Mouse (Mus musculus) cerebellum, adult 8-10 months (tissue): ENCODE measurements around the gene Arhgap8.

Source experiments
- DNase-seq: peaks from one replicate; pipeline ENCODE4 v3.0.0; 2022

Arhgap8 gene

DNA sequence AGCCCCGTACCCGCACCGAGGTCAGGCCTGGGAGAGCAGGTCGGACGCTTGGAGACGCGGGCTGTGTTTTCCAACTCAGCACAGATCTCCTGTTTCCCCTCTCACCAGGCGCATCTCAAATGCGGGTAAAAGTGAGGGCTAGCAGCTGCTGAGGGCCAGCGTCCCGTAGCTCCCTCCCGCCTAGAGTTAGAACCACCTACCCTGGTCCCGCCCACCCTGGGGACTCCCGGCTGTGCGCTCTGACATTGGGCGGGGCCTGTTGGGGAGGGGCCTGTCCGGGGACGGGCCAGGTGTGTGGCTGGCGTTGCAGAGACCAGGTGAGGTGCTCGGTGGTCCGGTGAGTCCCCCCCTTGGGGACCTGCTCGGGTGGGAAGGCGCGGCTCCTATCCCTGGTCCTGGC lies at the start of gene Arhgap8:
TSS of gene Arhgap8 (plus strand) at position 262 of the 400 bp plus-strand sequence.
- DNase-seq = no peak

DNA sequence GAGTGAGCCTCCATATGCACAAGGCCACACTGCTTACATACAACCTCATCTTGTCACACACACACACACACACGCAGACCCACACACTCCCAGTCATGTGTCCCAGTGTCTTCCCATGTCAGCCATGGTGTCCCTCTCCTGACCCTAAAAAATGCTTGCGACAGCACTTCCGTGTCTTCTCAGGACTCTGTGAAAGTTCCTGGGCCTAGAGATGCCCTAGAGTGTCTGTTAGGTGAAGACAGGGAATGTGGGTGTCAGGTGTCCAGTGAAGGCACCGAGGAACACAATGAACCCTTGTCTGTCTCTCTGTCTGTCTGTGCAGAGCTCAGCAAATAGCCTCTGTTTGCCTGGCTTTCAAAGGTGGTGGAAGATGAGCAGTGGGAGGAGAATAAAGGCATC lies 49.2 kb upstream of the Arhgap8 start:
- DNase-seq = no peak

- DNase-seq = no peak
Measured at GRCm38 (mm10) chr15:84671401-84672307, 48.2 kb upstream of the Arhgap8 start.

DNA sequence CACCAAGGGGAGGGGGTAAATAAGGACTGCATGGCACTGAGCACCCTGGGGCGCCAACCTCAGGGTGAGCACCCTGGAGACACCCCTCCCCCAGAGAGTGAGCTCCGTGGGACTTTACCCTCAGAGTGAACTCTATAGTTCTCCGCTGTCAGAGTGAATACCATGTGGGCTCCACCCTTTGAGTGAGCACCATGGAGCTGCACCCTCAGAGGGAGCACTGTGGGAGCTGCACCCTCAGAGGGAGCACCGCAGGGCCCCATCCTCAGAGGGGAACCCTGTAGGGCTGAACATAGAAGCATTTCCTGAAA lies 47.6 kb upstream of the Arhgap8 start:
- DNase-seq = no peak

DNA sequence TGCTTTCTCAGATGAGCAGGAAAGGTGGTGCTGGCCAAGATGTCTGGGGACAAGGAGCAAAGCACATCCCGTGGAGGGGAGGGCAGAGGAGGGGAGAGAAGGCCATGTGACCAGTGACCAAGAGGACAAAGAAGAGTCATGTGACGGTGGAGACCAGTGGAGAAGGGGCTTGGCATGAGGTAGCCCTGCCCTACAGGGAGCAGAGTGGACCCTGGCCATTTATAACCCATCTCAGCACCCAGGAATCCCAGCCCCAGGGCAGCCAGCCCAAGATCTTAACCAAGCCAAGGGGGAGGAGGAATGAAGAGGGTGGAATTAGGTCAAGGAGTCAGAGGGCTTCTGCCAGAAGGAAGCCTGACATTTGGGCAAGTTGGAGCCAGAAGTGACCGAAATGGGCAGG lies 47.2 kb upstream of the Arhgap8 start:
- no peak for DNase-seq

GRCm38 (mm10) chr15:84674329-84675067 lies 45.4 kb upstream of the Arhgap8 start:
- DNase-seq = no peak

DNA sequence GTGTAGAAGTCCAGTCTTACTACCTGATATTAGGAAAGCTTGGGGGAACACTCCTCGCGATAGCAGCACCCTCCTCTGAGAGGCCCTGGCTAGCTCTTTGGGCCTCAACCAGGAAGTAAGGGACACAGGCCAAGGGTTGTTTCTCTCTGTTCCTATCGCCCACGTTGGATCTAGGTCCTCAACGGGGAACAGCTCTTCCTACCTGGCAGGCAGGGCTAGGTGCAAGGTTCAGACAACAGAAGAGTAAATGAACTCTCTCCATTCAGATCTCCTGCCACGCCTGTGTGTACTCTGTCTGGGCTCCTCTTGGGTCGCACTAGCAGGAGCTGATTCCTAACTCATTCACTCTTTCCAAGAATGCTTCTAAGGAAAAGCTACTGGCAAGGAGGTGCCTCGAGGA lies 44.5 kb upstream of the Arhgap8 start:
- DNase-seq = no peak

DNA sequence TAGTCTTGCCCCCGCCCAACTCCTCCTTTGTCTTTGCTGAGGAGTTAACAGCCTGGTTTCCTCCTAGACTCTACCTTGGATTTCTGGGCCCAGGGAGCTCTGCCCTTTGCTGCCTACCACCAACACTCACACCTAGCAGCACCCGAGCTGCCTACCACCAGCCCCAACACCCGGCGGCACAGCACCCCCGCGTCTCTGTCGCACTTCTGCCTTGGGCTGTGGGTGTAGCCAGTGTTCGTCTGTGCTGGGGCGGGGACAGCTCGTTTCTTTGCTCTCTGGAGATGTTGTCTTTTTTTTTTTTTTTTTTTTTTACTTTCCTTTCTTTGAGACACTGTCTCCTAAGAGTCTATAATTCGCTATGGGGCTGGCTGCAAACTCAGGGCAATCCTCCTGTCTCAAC lies 41.9 kb upstream of the Arhgap8 start:
- no peak for DNase-seq

DNA sequence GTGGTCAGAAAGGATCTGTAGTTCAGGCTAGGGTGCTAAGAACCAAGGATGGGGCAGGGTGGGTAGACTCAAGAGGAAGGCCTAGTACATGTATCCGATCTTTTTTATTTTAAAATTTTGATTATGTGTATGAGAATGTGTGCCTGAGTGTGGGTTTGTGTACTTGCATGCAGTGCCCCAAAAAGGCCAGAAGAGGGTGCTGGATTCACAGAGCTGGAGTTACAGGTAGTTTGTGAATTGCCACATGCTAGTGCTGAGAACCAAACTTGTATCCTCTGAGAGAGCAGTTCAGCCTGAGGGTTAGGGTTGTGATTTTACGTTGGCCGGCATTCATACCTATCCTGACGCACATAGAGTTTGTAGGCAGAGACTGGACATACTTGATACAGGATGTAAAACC lies 40.8 kb upstream of the Arhgap8 start:
- no peak for DNase-seq

GRCm38 (mm10) chr15:84679794-84680193 lies 40.1 kb upstream of the Arhgap8 start:
- no peak for DNase-seq

DNA sequence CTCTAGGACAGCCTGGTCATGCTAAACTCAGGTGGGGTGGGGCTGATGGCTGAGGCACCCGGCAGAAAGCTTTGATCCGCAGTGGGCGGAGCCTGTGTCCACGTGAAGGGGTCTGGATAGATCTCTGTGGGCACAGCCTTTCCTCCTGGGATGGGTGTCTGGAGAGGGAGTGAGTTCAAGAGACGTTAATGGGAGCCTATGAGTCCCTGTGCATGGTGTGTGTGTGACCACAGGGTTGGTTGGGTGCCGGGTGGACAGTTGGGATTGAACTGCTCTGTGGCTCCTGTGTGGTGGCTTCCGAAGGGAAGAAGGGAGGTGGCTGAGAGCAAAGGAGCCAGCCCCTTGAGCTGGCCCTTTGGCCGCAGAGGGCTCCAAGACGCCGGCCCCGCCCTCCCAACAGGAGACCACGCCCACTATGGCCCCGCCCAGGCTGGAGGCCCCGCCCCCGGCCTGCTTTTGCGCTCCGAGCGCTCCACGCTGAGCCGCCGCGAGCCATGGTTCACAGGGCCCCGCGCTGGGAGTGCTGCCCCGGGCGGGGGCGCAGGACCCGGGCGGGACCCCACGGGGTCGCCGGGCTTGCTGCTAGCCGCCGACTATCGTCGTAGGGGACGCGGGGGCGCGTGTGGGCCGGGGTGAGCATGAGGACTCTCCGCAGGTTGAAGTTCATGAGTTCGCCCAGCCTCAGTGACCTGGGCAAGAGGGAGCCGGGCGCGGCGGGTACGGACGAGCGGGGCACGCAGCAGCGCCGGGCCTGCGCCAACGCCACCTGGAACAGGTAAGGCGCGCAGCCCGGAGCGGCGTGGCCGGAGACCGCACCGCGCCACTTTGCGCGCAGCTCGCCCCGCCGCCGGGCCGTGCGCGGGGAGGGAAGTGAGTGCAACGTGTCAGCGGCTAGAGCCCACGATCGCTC lies 39.1 kb upstream of the Arhgap8 start:
- DNase-seq = no peak

- DNase-seq = no peak
Measured at GRCm38 (mm10) chr15:84681455-84682193, 38.2 kb upstream of the Arhgap8 start.

DNA sequence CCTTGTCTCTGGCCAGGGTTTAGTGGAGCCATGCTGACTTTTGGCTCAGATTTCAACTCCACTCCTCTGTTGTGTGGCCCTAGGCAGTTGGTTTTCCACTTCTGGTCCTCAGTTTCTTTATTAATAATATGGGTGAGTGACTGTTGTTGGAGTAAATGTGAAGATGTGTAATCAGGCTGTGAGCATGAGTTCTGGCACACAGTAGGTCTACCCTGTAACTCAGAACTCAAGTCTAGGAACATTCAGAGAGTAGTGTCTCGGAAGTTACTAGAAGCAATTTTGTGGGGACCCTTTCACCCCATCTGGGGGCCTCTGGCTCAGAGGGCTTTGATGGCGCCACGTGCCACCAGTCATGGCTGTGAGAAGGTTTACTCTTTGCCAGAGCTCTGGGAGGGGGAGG lies 37.6 kb upstream of the Arhgap8 start:
- no peak for DNase-seq

- DNase-seq = no peak
Measured at GRCm38 (mm10) chr15:84682821-84683220, 37.0 kb upstream of the Arhgap8 start.

DNA sequence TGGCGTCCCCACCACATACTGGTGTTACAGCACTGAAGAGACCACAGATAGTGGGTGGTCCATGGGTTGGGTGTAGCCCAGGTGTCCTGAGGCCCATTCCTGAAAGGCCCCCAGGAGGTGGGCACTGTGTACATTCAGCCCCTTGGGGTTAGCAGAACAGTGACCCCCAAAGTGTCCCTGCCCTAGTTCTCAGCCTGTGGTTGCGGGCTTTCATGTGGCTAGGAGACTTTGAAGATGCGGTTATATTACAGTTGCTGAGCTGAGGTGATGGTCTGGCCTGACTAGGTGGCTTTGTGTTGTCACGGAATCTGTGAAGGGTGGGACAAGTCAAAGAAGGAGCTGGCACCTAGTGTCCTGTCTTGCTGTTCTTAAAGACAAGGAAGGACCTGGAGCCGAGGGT lies 35.3 kb upstream of the Arhgap8 start:
- DNase-seq = no peak

- DNase-seq = no peak
Measured at GRCm38 (mm10) chr15:84685417-84685816, 34.4 kb upstream of the Arhgap8 start.

- no peak for DNase-seq
Measured at GRCm38 (mm10) chr15:84687904-84688303, 31.9 kb upstream of the Arhgap8 start.

DNA sequence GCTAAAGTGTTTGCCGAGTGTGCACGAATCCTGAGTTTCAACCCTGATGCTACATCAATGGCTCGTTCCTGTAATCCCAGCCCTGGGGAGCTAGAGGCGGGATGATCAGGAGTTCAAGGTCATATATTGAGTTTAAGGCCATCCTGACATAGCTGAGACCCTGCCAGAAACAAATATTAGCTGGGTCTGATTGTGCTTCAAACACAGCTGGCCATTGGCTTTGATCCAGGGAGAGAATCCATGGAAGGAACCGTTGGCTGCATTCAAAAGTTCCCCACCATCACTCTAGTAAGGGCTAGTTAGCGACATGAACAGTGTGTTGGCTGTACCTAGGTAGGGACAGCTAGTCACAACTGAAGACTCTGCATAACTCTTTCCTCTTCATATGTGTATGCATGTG lies 30.5 kb upstream of the Arhgap8 start:
- DNase-seq = no peak

DNA sequence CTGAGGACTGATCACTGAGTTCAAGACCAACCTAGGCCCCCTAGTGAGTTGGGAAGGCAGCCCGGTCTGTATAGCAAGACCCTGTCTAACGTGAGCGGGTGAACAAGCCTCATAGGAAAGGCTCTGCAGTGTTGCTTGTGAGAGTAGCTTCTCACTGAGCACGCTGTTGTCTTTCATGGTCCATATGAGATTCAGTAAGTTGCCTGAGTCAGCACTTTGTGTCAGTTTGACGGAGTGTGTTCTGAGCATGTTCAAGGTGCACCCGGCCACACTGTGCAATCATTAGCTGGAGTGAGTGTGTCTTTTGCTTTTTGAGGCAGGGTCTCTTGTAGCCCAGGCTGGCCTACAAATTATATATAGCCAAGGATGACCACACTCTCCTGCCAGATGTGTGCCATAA lies 28.3 kb upstream of the Arhgap8 start:
- no peak for DNase-seq

DNA sequence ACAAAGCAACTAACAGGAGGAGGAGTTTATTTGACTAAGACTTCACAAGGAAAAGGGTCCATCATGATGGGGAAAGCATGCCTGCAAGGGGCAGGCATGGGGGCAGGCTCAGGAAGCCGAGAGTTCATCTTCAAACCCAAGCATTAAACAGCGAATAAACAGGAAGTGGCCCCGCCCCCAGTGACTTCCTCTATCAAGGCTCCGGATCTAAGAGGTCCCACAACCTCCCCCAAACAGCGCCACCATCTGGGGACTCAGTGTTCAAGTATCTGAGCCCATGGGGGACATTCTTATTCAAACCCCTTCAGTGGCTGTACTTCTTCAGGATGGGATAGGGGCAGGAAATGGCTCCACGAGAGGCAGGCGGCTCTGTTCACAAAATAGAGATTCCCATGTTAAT lies 27.2 kb upstream of the Arhgap8 start:
- no peak for DNase-seq

- DNase-seq = no peak
Measured at GRCm38 (mm10) chr15:84696021-84696420, 23.8 kb upstream of the Arhgap8 start.

- DNase-seq = no peak
Measured at GRCm38 (mm10) chr15:84697611-84698011, 22.2 kb upstream of the Arhgap8 start.

- no peak for DNase-seq
Measured at GRCm38 (mm10) chr15:84698189-84698588, 21.7 kb upstream of the Arhgap8 start.
